ENCODE assay signal across 7 mouse cellular contexts in the genomic region with DNA sequence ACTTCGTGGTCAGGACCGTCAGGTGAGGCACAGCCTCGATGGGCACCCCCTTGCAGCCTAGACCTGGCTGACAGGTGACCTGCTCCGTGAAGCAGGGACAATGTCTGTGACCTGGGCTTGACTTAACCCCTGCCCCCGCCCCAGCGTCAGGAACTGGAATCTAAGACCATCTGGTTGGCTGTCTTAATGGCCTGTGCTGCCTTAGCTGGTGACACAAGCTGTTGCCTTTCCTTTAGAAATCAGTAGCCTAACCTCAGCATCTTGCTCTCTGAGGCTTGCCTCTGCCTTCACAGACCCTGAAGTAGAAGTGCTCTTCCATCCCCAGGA. TPM values are rescaled to one million over a fixed set of nuclear protein-coding genes. Genes with fewer than 3 reads are reported as not detected.
DNase-seq lines count a peak whose midpoint lies in the region; ATAC-seq and TF ChIP-seq lines count a peak whose summit lies in the region.

No protein-coding gene starts in this region.

- 0% methylated on average over 6 of the region's 6 CpGs for WGBS in embryonic facial prominence, embryonic 11.5 days
- under 1% methylated on average over 6 of the region's 6 CpGs for WGBS in intestine, postnatal 0 days
- WGBS in neural tube, embryonic 14.5 days: 1% methylated on average over 6 of the region's 6 CpGs

- H3K4me1 ChIP-seq in embryonic facial prominence, embryonic 11.5 days (ENCODE audit: control insufficient read depth, insufficient read depth, low read length): no peaks in the 10 kb centered on the region
- peaks cover 3% of the 10 kb centered on the region; the same call in 1 of the 2 replicates for H3K4me1 ChIP-seq in intestine, postnatal 0 days (replicated peaks; ENCODE audit: control insufficient read depth, insufficient read depth, low read length)
- H3K4me1 ChIP-seq in neural tube, embryonic 14.5 days (ENCODE audit: control insufficient read depth, insufficient read depth, low read length): peaks cover 20% of the 10 kb centered on the region

- H3K9me3 ChIP-seq in embryonic facial prominence, embryonic 11.5 days (replicated peaks; ENCODE audit: control insufficient read depth, low read length): no peaks in the 10 kb centered on the region
- H3K9me3 ChIP-seq in intestine, postnatal 0 days (ENCODE audit: control insufficient read depth): no peaks in the 10 kb centered on the region
- no peaks in the 10 kb centered on the region for H3K9me3 ChIP-seq in neural tube, embryonic 14.5 days (ENCODE audit: control insufficient read depth, low read length)

- H3K9ac ChIP-seq in embryonic facial prominence, embryonic 11.5 days (replicated peaks; ENCODE audit: low read length): peak overlapping the region; percentile 86
- peak overlapping the region; percentile 93 for H3K9ac ChIP-seq in intestine, postnatal 0 days (ENCODE audit: low read depth, low read length)
- peak overlapping the region; percentile 90 for H3K9ac ChIP-seq in neural tube, embryonic 14.5 days (replicated peaks; ENCODE audit: low read depth, low read length)

- H3K27me3 ChIP-seq in Patski: no peaks in the 10 kb centered on the region
- no peaks in the 10 kb centered on the region for H3K27me3 ChIP-seq in embryonic facial prominence, embryonic 11.5 days (ENCODE audit: control insufficient read depth, insufficient read depth, low read length)
- H3K27me3 ChIP-seq in intestine, postnatal 0 days (replicated peaks; ENCODE audit: control insufficient read depth, insufficient read depth, low read length): no peaks in the 10 kb centered on the region
- H3K27me3 ChIP-seq in neural tube, embryonic 14.5 days (ENCODE audit: control insufficient read depth, insufficient read depth, low read length): no peaks in the 10 kb centered on the region

- POLR2A ChIA-PET in Patski (lab: Charles Lee): no interaction called here

- CTCF ChIA-PET in Patski (lab: Charles Lee): no interaction called here

- in situ Hi-C loops in Patski (cut with MboI; ENCODE audit: low pct_unique_long_range_greater_than_20kb): no loop called here

- H3K4me2 ChIP-seq in embryonic facial prominence, embryonic 11.5 days (ENCODE audit: low read depth, low read length): peak overlapping the region; percentile 81
- peak overlapping the region; percentile 96 for H3K4me2 ChIP-seq in intestine, postnatal 0 days (replicated peaks; ENCODE audit: low read depth)
- peak overlapping the region; percentile 95 for H3K4me2 ChIP-seq in neural tube, embryonic 14.5 days (ENCODE audit: low read depth, low read length)

- peak; percentile 36 for DNase-seq in left cerebral cortex, adult 8-10 months (ENCODE audit: low spot score in 2 of 2)
- DNase-seq in left cerebral cortex, adult 11 months (ENCODE audit: low spot score): no peak
- DNase-seq in Patski (ENCODE audit: low read depth, low spot score): no peak
- no peak for DNase-seq in embryonic facial prominence, embryonic 11.5 days (ENCODE audit: low spot score)
- no peak for DNase-seq in urinary bladder, adult 2 months (ENCODE audit: low spot score)

- 0 out of 2 replicates have a peak overlapping the region, but pooled peaks have one; percentile 35 for H3K27ac ChIP-seq in embryonic facial prominence, embryonic 11.5 days (replicated peaks; ENCODE audit: low read depth, low read length)
- peak overlapping the region; percentile 88 for H3K27ac ChIP-seq in intestine, postnatal 0 days (ENCODE audit: low read depth, low read length)
- peak overlapping the region; percentile 82 for H3K27ac ChIP-seq in neural tube, embryonic 14.5 days (ENCODE audit: low read depth, low read length)

- no peak for TF ChIP-seq CTCF in Patski (IDR thresholded peaks at IDR 0.05)
- TF ChIP-seq CTCF in intestine, postnatal 0 days (IDR thresholded peaks at IDR 0.05; ENCODE audit: low read depth): no peak

- no peaks in the 10 kb centered on the region for H3K36me3 ChIP-seq in embryonic facial prominence, embryonic 11.5 days (replicated peaks; ENCODE audit: control insufficient read depth, insufficient read depth, low read depth, low read length)
- H3K36me3 ChIP-seq in intestine, postnatal 0 days (ENCODE audit: control insufficient read depth, insufficient read depth): no peaks in the 10 kb centered on the region
- H3K36me3 ChIP-seq in neural tube, embryonic 14.5 days (ENCODE audit: control insufficient read depth, insufficient read depth, low read length): no peaks in the 10 kb centered on the region

- ATAC-seq in Patski: peak; percentile 23
- no peak; the same call in 1 of the 2 replicates for ATAC-seq in embryonic facial prominence, embryonic 11.5 days (replicated peaks; ENCODE audit: insufficient number of reproducible peaks, low FRiP score, low TSS enrichment, low read depth)
- ATAC-seq in intestine, postnatal 0 days: no peak
- no peak for ATAC-seq in neural tube, embryonic 14.5 days (ENCODE audit: low read depth)

- peak overlapping the region; percentile 81 for H3K4me3 ChIP-seq in embryonic facial prominence, embryonic 11.5 days (ENCODE audit: low read depth, low read length)
- H3K4me3 ChIP-seq in intestine, postnatal 0 days (ENCODE audit: low read depth, low read length): peak overlapping the region; percentile 93
- peak overlapping the region; percentile 100 for H3K4me3 ChIP-seq in neural tube, embryonic 14.5 days (ENCODE audit: low read depth, low read length)

RNA-seq across cellular contexts. Expression of gene Fam174a, which starts 0.8 kb away (rescaled TPM):
- 10 to 100 TPM; 32.5 to 40.3 (median 37.8) TPM for total RNA-seq in left cerebral cortex, adult 8-10 months (2022)
- polyA plus RNA-seq in Patski (2021): 24.1 TPM
- 19.6 and 20.5 TPM in 2 replicates for polyA plus RNA-seq in embryonic facial prominence, embryonic 11.5 days (2014; fragmentation: Nextera tagmentation; extraction: Ambion mirVana)
- 24.9 and 26.1 TPM in 2 replicates for polyA plus RNA-seq in intestine, postnatal 0 days (2015; fragmentation: Nextera tagmentation; extraction: Ambion mirVana)
- polyA plus RNA-seq in neural tube, embryonic 14.5 days (2014; fragmentation: Nextera tagmentation; extraction: Ambion mirVana): 28.8 and 29.4 TPM in 2 replicates
- 23.9 and 25.1 TPM in 2 replicates for polyA plus RNA-seq in urinary bladder, adult 2 months (2012; rRNA removed)

Comparison
In these comparisons a context has a peak if more than half of its experiments do, and no peak if none do; other contexts are left out.
1. DNase-seq: peak in left cerebral cortex, adult 8-10 months (2 of 2); none in left cerebral cortex, adult 11 months (single experiment), Patski (single experiment), embryonic facial prominence, embryonic 11.5 days (single experiment) and urinary bladder, adult 2 months (single experiment).
2. H3K27ac ChIP-seq: peak in every context shown above with its lines; median percentile 88 in intestine, postnatal 0 days; 82 in neural tube, embryonic 14.5 days; 35 in embryonic facial prominence, embryonic 11.5 days.
3. Peak in every context shown above with its lines, with median percentiles within 50 percentile points of each other: H3K4me2 ChIP-seq, H3K4me3 ChIP-seq and H3K9ac ChIP-seq.